Mouse (Mus musculus) lung, adult 2 months (tissue): ENCODE measurements around the gene Ermap.

Experiments used
- CTCF ChIP-seq: fragments of 200-500 bp; IDR thresholded peaks from 2 replicates; pipeline ENCODE4 v1.5.1; 2011; ENCODE audit warnings: mild to moderate bottlenecking, low read length, control low read depth; ENCODE audit not compliant: insufficient read depth
- POLR2A ChIP-seq: fragments of 200-500 bp; IDR thresholded peaks from 2 replicates; pipeline ENCODE4 v1.6.1; 2011; ENCODE audit warnings: low read depth, mild to moderate bottlenecking, control low read depth, low read length, borderline replicate concordance; ENCODE audit errors: extremely low read depth

GRCm38 (mm10) chr4:119239181-119239682, 49.4 kb upstream of the Ermap start:
- no peak for TF ChIP-seq POLR2A
- TF ChIP-seq CTCF, result peak; percentile 45; the same call in 1 of the 2 replicates
